Mouse (Mus musculus): ENCODE measurements at regions not wholly inside any gene's neighbourhood (a gene's known extent, or its start where the extent isn't known, plus 50 kb on each side); places are given as distances from the start of the nearest gene placed in this dataset.
A peak's percentile ranks its signal among the peaks of the same experiment; 100 is the strongest.

DNA sequence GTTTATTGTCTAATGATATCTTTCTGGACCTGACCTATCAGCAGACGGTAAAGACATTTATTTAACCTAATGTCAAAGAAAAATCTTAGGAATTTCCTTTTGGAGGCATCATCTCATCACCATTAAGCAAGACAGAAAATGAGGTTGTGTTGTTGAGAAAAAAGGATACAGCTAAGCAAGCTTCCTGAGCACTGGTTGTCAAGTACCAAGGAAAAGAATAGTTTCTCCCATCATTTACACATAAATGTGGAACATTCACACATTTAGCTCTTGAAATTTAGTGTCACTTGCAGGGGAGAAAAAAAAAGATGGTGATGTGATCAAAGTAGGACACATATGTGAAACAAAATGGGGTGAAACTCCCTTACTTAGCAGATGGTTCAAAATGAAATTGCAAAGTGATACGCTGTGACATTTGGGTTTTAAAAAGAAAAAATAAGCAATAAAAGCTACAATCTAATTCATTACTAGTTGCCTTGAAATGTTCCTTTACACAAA, 157.7 kb upstream of the 1700009N14Rik start:
- Histone ChIP-seq H3K4me3 (no peak overlapping the region), H3K9me3 (replicated peaks) (no peaks in the 10 kb centered on the region), H3K36me3 (no peaks in the 10 kb centered on the region), H3K27ac (no peak overlapping the region), H3K27me3 (no peaks in the 10 kb centered on the region), H3K4me2 (no peak overlapping the region), H3K4me1 (replicated peaks) (no peaks in the 10 kb centered on the region), H3K9ac (no peak overlapping the region)
- 67% methylated on average over 2 of the region's 2 CpGs for WGBS
- ATAC-seq (replicated peaks; ENCODE audit: insufficient number of reproducible peaks, insufficient read depth, low FRiP score, low read depth), result no peak

- WGBS, result 30% methylated on average over 2 of the region's 2 CpGs
- no peaks in the 10 kb centered on the region for H3K36me3 ChIP-seq
- H3K27me3 ChIP-seq, result no peaks in the 10 kb centered on the region
- H3K9ac ChIP-seq, result no peak overlapping the region
- H3K4me3 ChIP-seq, result no peak overlapping the region
- H3K27ac ChIP-seq, result no peak overlapping the region
- no peaks in the 10 kb centered on the region for H3K4me1 ChIP-seq (replicated peaks)
- no peak for ATAC-seq (replicated peaks; ENCODE audit: insufficient number of reproducible peaks, insufficient read depth, low FRiP score, low read depth)
- H3K9me3 ChIP-seq (replicated peaks), result no peaks in the 10 kb centered on the region
- no peak overlapping the region for H3K4me2 ChIP-seq
These were observed 140.0 kb upstream of the 1700009N14Rik start for GRCm38 (mm10) chr4:39310131-39310530.

- no peak overlapping the region for H3K9ac ChIP-seq
- no peak overlapping the region for H3K4me3 ChIP-seq
- no peaks in the 10 kb centered on the region for H3K4me1 ChIP-seq (replicated peaks)
- H3K27me3 ChIP-seq, result no peaks in the 10 kb centered on the region
- WGBS, result 78% methylated on average over 6 of the region's 6 CpGs
- no peak overlapping the region for H3K27ac ChIP-seq
- ATAC-seq (replicated peaks; ENCODE audit: insufficient number of reproducible peaks, insufficient read depth, low FRiP score, low read depth), result no peak
- no peaks in the 10 kb centered on the region for H3K36me3 ChIP-seq
- no peaks in the 10 kb centered on the region for H3K9me3 ChIP-seq (replicated peaks)
- H3K4me2 ChIP-seq, result no peak overlapping the region
These were observed 105.5 kb upstream of the 1700009N14Rik start for GRCm38 (mm10) chr4:39344401-39345138.

DNA sequence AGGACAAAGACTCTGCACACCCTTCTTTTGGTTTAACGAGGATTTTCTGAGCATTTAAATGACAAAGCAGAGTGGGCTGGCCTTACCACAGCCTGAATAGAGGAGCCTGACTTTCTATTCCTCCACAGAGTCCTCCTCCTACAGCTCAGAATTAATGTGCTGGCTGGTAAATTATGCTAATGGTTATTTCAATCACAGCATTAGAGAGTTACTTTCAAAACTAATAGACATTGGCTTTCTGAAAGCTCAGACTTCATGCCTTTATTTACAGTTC, 105.0 kb upstream of the 1700009N14Rik start:
- no peak overlapping the region for H3K4me3 ChIP-seq
- H3K4me2 ChIP-seq, result no peak overlapping the region
- no peak overlapping the region for H3K27ac ChIP-seq
- H3K9ac ChIP-seq, result no peak overlapping the region
- ATAC-seq (replicated peaks; ENCODE audit: insufficient number of reproducible peaks, insufficient read depth, low FRiP score, low read depth), result no peak
- no peaks in the 10 kb centered on the region for H3K36me3 ChIP-seq
- WGBS, result 43% methylated on average over 1 of the region's 1 CpGs
- no peaks in the 10 kb centered on the region for H3K9me3 ChIP-seq (replicated peaks)
- no peaks in the 10 kb centered on the region for H3K27me3 ChIP-seq
- no peaks in the 10 kb centered on the region for H3K4me1 ChIP-seq (replicated peaks)

DNA sequence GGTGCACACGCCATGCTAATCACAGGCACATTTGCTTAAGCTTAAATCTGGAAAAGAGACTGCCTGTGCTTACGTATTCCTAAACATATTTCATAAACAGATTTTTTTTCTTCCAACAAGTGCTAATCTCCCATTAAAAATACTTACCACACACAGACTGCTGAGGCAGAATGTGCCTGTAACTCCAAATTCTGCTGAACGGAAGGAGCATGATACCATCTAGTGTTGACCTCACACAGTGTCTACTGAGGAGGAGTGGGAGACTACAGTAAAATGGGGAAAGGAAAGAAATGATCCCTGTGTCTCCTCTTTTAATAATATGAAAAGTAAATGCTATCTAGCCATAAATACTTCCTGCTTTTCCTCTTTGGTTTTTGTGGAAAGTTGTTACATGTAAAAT, 81.9 kb upstream of the 1700009N14Rik start:
- Histone ChIP-seq H3K27me3 (no peaks in the 10 kb centered on the region), H3K27ac (no peak overlapping the region), H3K9me3 (replicated peaks) (no peaks in the 10 kb centered on the region), H3K4me3 (no peak overlapping the region), H3K4me1 (replicated peaks) (no peaks in the 10 kb centered on the region), H3K36me3 (no peaks in the 10 kb centered on the region), H3K9ac (no peak overlapping the region), H3K4me2 (no peak overlapping the region)
- ATAC-seq (replicated peaks; ENCODE audit: insufficient number of reproducible peaks, insufficient read depth, low FRiP score, low read depth), result no peak
- WGBS, result 79% methylated on average over 3 of the region's 3 CpGs

GRCm38 (mm10) chr4:39380771-39381170, 69.3 kb upstream of the 1700009N14Rik start:
- WGBS, result 48% methylated on average over 2 of the region's 2 CpGs
- ATAC-seq (replicated peaks; ENCODE audit: insufficient number of reproducible peaks, insufficient read depth, low FRiP score, low read depth), result no peak
- no peak overlapping the region for H3K9ac ChIP-seq

GRCm38 (mm10) chr4:39398226-39398625, 51.9 kb upstream of the 1700009N14Rik start:
- H3K4me1 ChIP-seq (replicated peaks), result peaks cover 14% of the 10 kb centered on the region
- H3K36me3 ChIP-seq, result no peaks in the 10 kb centered on the region
- H3K4me3 ChIP-seq, result no peak overlapping the region
- no peaks in the 10 kb centered on the region for H3K27me3 ChIP-seq
- no peaks in the 10 kb centered on the region for H3K9me3 ChIP-seq (replicated peaks)
- H3K9ac ChIP-seq, result no peak overlapping the region
- peak; percentile 83 for ATAC-seq (replicated peaks; ENCODE audit: insufficient number of reproducible peaks, insufficient read depth, low FRiP score, low read depth)
- 13% methylated on average over 3 of the region's 3 CpGs for WGBS
- H3K4me2 ChIP-seq, result 0 out of 2 replicates have a peak overlapping the region, but pooled peaks have one; percentile 10
- H3K27ac ChIP-seq, result 0 out of 2 replicates have a peak overlapping the region, but pooled peaks have one; percentile 40

More at GRCm38 (mm10) chr4:39380771-39381170, 69.3 kb upstream of the 1700009N14Rik start:
- Histone ChIP-seq H3K36me3 (no peaks in the 10 kb centered on the region), H3K27ac (no peak overlapping the region), H3K4me1 (replicated peaks) (no peaks in the 10 kb centered on the region), H3K27me3 (no peaks in the 10 kb centered on the region), H3K4me2 (no peak overlapping the region), H3K9me3 (replicated peaks) (no peaks in the 10 kb centered on the region), H3K4me3 (no peak overlapping the region)
